Mouse (Mus musculus): ENCODE results near the gene Asphd2.

Gene Asphd2

GRCm38 (mm10) chr5:112349169-112349568, 45.5 kb downstream of the Asphd2 start:
- no peak for DNase-seq (ENCODE audit: low read depth)

DNA sequence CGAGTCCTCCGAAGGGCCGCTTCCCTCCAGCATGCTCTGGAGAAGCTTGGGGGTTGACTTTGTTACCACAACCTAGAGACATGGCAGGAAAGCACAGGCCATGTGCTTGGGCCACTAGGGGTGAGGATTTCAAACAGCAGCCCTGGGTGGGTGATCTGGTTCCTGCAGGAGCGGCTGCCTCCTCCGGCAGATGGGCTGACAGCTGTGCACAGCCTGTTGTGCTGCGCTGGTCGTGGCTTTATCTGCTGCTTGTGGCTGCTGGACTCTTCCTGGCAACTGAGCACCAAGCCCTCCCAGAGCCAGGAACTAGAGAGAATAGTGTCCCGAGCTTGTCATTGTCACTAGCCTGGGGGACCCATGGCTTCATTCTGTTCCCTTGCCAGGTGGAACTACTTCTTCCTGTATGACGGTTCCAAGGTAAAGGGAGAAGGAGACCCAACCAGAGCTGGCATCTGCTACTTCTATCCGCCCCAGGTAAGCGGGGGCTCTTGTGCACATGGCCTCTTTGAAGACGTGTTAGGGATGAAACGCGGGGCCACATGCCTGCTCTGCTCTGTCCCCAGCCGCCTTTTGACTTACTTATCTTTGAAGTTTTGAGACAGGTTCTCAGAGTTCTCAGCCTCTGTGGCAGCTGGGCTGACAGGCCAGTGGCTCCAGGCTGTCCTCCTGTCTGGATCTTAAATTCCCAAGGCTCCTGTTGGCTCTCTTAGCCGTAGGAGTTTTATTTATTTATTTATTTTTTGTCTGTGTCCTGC, 48.3 kb downstream of the Asphd2 start:
- no peak for DNase-seq (ENCODE audit: low read depth)

DNA sequence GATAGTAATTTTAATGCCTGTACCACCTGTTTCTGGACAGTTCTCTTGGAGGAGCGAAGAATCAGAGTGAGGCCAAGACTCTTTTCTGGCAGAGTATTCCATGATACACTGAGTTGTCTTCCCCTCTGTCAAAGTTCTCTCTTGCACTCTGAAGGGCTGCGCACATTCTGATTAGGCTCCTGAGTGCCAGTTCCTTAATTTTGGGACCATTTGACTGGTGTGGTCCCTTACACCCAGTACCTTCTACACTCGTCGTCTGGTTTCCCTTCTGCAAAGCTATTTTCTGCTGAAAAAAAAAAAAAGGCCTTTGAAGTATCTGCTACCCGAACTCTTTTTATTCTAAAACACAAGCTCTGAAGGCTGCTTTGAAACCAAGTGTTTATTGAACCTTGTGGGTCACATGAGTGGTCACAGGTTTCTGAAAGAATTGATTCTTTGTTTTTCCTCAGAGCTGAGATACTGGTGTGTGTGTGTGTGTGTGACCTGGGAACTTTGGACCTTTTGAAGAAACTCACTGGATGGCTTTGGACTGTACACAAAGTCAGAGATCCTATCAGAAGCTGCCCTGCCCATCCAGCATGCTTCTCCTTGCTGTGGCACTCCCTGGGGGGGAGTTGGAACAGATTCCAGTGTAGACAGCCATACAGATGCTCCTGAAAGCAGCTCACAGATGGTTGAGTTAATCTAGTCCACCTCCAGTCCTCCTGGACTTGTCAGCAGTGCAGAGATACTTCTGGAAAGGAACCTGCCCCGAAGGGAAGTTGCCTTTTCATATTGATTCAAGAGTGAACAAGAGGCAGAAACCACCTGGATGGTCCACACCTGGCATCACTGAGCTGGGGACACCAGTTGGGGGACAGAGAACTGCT, 50.3 kb downstream of the Asphd2 start:
- DNase-seq (ENCODE audit: low read depth): no peak

DNA sequence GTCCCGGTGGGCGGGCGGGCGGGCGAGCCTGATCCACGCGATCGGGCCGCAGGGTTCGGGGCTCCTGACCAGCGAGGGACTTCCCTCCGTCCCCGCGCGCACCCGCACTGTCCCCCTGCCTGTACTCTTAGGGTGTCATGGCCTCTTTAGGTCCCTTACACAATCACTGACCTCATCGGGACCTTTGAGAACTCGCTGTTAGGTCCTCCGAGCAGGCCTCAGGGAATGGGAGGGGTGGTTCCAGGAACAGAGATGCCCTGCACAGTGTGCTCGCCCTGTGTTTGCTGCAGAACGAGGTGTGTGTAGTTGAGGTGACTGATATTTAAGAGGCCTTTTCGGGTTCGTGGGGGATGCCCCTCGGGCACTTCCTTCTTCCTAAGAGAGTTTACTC, 51.5 kb downstream of the Asphd2 start:
- DNase-seq (ENCODE audit: low read depth): no peak

- DNase-seq (ENCODE audit: low read depth): peak; percentile 77
Measured at GRCm38 (mm10) chr5:112342463-112343204, 52.0 kb downstream of the Asphd2 start, which contains the start of the genes Srrd and Hps4. Srrd (minus strand) TSS chr5:112343040. Hps4 (plus strand) TSS chr5:112343083.

DNA sequence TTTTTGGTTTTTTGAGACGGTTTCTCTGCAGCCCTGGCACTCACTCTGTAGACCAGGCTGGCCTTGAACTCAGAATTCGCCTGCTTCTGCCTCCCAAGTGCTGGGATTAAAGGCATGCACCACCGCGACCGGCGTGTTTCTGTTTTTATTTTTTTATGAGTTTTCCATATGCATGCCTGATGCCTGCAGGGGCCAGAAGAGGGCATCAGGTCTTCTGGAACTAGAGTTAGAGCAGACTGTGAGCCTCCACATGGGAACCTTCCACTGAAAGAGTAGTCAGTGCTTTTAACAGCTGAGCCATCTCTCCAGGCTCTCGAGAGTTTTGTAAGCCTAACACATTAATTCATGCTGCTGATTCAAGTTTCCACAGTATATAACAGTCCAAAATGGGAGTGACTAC, 55.5 kb downstream of the Asphd2 start:
- no peak for DNase-seq (ENCODE audit: low read depth)

DNA sequence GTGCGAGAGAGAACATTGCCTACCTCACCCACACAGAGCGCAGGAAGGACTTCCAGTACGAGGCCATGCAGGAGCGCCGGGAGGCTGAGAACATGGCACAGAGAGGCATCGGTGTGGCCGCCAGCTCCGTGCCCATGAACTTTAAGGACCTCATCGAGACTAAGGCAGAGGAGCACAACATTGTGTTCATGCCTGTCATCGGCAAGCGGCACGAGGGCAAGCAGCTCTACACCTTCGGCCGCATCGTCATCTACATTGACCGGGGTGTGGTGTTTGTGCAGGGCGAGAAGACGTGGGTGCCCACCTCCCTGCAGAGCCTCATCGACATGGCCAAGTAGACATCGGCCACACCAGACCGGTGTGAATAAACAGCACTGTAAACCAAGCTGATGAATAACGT, 57.7 kb downstream of the Asphd2 start:
- DNase-seq (ENCODE audit: low read depth): no peak

DNA sequence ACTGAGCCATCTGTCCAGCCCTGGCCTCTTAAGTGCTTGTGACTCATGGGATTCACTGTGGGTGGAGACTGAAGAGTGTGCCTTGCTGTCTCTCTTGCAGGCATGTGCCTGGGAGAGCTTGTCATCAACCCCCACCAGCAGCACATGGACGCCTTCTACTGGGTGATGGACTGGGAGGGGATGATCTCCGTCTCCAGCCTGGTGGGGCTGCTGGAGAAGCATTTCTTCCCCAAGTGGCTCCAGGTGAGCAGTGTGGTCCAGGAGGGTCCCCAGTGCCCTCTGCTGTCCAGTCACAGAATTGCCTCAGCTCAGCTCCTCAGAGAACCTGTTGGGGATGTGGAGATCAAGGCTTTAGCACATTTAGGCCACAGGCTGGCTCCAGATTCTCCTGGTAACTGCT, 59.2 kb downstream of the Asphd2 start:
- no peak for DNase-seq (ENCODE audit: low read depth)
